Mouse (Mus musculus) forebrain, embryonic 12.5 days (tissue): ENCODE measurements around the gene Tmem156. TPM values are rescaled to one million over a fixed set of nuclear protein-coding genes. Genes with fewer than 3 reads are reported as not detected.

Experiments
- ATAC-seq: fragments of 200-750 bp; cut with Nextera tagmentation; 2 replicates; pipeline ENCODE4 v1.8.0; 2017; ENCODE audit warnings: moderate TSS enrichment; ENCODE audit not compliant: low FRiP score
- H3K27ac ChIP-seq: fragments of 300-500 bp; sonication (generic); 2 replicates; pipeline ENCODE4 v1.5.1; 2016; ENCODE audit warnings: mild to moderate bottlenecking
- H3K27me3 ChIP-seq: fragments of 300-500 bp; sonication (generic); 2 replicates; pipeline ENCODE4 v1.6.1; 2016; ENCODE audit warnings: mild to moderate bottlenecking
- H3K36me3 ChIP-seq: fragments of 300-500 bp; sonication (generic); replicated peaks from 2 replicates; pipeline ENCODE4 v1.6.1; 2016; ENCODE audit warnings: mild to moderate bottlenecking
- H3K4me1 ChIP-seq: fragments of 300-500 bp; sonication (generic); 2 replicates; pipeline ENCODE4 v1.6.1; 2016
- H3K4me2 ChIP-seq: fragments of 300-500 bp; sonication (generic); 2 replicates; pipeline ENCODE4 v1.6.1; 2016; ENCODE audit warnings: mild to moderate bottlenecking, moderate library complexity
- H3K4me3 ChIP-seq: fragments of 300-500 bp; sonication (generic); replicated peaks from 2 replicates; pipeline ENCODE4 v1.5.1; 2016; ENCODE audit warnings: mild to moderate bottlenecking
- H3K9ac ChIP-seq: fragments of 300-500 bp; sonication (generic); 2 replicates; pipeline ENCODE4 v1.6.1; 2016; ENCODE audit warnings: mild to moderate bottlenecking
- H3K9me3 ChIP-seq: fragments of 300-500 bp; sonication (generic); 2 replicates; pipeline ENCODE4 v1.6.1; 2016
- WGBS: fragments of 180-500 bp; shearing (Covaris S2); methylation state at CpG from one replicate; pipeline ENCODE4 v1.1.7; 2016; 5-methylcytosine and 5-hydroxymethylcytosine counted together
- polyA plus RNA-seq: library from polyadenylated mRNA; unstranded; fragments of >200 nt; fragmentation: Nextera tagmentation; extraction: Ambion mirVana; gene quantifications from 2 replicates; pipeline ENCODE4 v1.2.1, GENCODE M21; 2016

Tmem156 gene
- polyA plus RNA-seq, 1 experiment from 2014 or later, result not detected

DNA sequence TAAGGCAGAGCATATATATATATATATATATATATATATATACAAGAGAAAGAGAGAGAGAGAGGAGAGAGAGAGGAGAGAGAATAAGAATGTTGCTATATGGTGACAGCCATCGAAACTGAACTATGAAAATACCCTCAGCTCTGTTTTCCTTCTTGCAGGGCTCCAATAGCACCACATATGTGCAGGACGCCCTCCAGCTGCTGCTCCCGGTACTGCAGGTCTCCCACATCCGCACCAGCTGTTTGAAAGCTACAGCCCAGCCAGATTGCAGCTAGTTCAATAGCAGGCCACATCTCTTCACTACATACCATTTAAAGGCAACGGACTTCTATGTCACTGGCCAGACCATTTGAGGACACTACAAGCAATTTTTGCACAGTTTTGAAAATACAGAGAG lies 51.5 kb downstream of the Tmem156 start:
- 59% methylated on average over 5 of the region's 5 CpGs for WGBS
- ATAC-seq, result no peak
- Histone ChIP-seq H3K9me3 (no peaks in the 10 kb centered on the region), H3K36me3 (no peaks in the 10 kb centered on the region), H3K4me1 (peaks cover 7% of the 10 kb centered on the region), H3K4me2 (no peak overlapping the region), H3K27ac (no peak overlapping the region), H3K27me3 (no peaks in the 10 kb centered on the region), H3K4me3 (no peak overlapping the region), H3K9ac (no peak overlapping the region)

- Histone ChIP-seq H3K27me3 (no peaks in the 10 kb centered on the region), H3K4me2 (no peak overlapping the region), H3K4me3 (no peak overlapping the region), H3K4me1 (peaks cover 7% of the 10 kb centered on the region), H3K9me3 (no peaks in the 10 kb centered on the region), H3K9ac (no peak overlapping the region), H3K36me3 (no peaks in the 10 kb centered on the region), H3K27ac (no peak overlapping the region)
- ATAC-seq, result no peak
- WGBS, result 75% methylated on average over 11 of the region's 11 CpGs
Observed at GRCm38 (mm10) chr5:65038811-65039571, 52.9 kb downstream of the Tmem156 start.

GRCm38 (mm10) chr5:65038305-65038704 lies 53.6 kb downstream of the Tmem156 start:
- ATAC-seq, result no peak
- H3K27ac ChIP-seq, result no peak overlapping the region
- peaks cover 7% of the 10 kb centered on the region for H3K4me1 ChIP-seq
- no peaks in the 10 kb centered on the region for H3K9me3 ChIP-seq
- WGBS, result 83% methylated on average over 9 of the region's 9 CpGs
- H3K27me3 ChIP-seq, result no peaks in the 10 kb centered on the region
- no peaks in the 10 kb centered on the region for H3K36me3 ChIP-seq
- H3K4me2 ChIP-seq, result no peak overlapping the region
- H3K9ac ChIP-seq, result no peak overlapping the region
- H3K4me3 ChIP-seq, result no peak overlapping the region

DNA sequence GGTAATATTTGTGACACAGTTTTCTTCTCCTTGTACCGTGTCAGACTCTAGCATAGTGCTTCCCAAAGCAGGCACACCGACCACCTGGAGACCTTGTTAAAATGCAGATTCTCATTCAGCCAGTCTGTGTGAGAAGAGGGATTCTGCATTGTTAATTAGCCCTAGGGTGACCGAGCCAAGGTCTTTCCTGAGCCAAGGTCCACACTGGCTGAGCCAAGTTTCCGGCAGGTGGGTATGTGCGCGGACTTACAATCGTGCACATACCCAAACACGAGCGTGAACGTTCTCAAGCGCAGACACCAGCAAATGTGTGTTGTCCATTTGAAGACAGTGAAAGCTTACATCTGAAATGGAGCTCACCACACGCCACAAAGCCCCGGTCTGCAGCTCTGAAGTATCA lies 55.3 kb downstream of the Tmem156 start:
- H3K9me3 ChIP-seq, result no peaks in the 10 kb centered on the region
- ATAC-seq, result no peak
- H3K4me3 ChIP-seq, result no peak overlapping the region
- no peak overlapping the region for H3K4me2 ChIP-seq
- H3K27ac ChIP-seq, result no peak overlapping the region
- no peaks in the 10 kb centered on the region for H3K36me3 ChIP-seq
- H3K9ac ChIP-seq, result no peak overlapping the region
- H3K27me3 ChIP-seq, result no peaks in the 10 kb centered on the region
- 55% methylated on average over 13 of the region's 13 CpGs for WGBS
- peaks cover 7% of the 10 kb centered on the region for H3K4me1 ChIP-seq

DNA sequence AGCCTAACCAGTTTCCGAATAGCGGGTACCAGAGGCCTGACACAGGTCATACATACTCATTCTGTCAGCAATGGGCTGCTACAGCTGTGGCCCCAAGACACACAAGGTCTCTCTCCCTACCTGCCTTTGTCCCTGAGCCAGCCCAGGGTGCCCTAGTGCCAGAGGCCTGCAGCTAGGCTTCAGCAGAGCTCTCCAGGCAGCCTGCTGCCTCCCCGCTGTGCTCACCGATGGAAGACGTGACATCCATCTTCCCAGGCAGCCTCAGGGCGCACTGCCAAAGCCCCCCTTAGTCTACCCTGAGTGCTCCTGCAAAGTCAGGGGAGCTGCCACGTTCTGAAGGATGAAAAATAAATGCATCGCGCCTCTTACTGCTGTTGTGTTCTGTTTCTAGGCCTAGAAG lies 63.9 kb downstream of the Tmem156 start:
- Histone ChIP-seq H3K27ac (peak overlapping the region; percentile 59), H3K27me3 (no peaks in the 10 kb centered on the region), H3K4me3 (no peak overlapping the region), H3K9me3 (no peaks in the 10 kb centered on the region), H3K36me3 (no peaks in the 10 kb centered on the region), H3K4me1 (peaks cover 10% of the 10 kb centered on the region), H3K4me2 (no peak overlapping the region), H3K9ac (no peak overlapping the region)
- ATAC-seq, result peak; percentile 58; the same call in 1 of the 2 replicates
- 44% methylated on average over 9 of the region's 9 CpGs for WGBS

GRCm38 (mm10) chr5:65026776-65027175 lies 65.2 kb downstream of the Tmem156 start:
- no peak overlapping the region for H3K4me3 ChIP-seq
- 84% methylated on average over 9 of the region's 9 CpGs for WGBS
- H3K4me1 ChIP-seq, result peaks cover 10% of the 10 kb centered on the region
- no peaks in the 10 kb centered on the region for H3K9me3 ChIP-seq
- H3K27me3 ChIP-seq, result no peaks in the 10 kb centered on the region
- no peaks in the 10 kb centered on the region for H3K36me3 ChIP-seq
- no peak overlapping the region for H3K27ac ChIP-seq
- H3K9ac ChIP-seq, result no peak overlapping the region
- no peak for ATAC-seq
- no peak overlapping the region for H3K4me2 ChIP-seq

- Histone ChIP-seq H3K4me3 (no peak overlapping the region), H3K27ac (no peak overlapping the region), H3K4me2 (no peak overlapping the region), H3K9me3 (no peaks in the 10 kb centered on the region), H3K36me3 (no peaks in the 10 kb centered on the region), H3K27me3 (no peaks in the 10 kb centered on the region), H3K9ac (no peak overlapping the region), H3K4me1 (peaks cover 10% of the 10 kb centered on the region)
- ATAC-seq, result no peak
- WGBS, result 74% methylated on average over 6 of the region's 6 CpGs
Observed at GRCm38 (mm10) chr5:65025916-65026315, 66.0 kb downstream of the Tmem156 start.

GRCm38 (mm10) chr5:65024641-65025040 lies 67.3 kb downstream of the Tmem156 start:
- no peak for ATAC-seq
- no peaks in the 10 kb centered on the region for H3K36me3 ChIP-seq
- peaks cover 10% of the 10 kb centered on the region for H3K4me1 ChIP-seq
- no peak overlapping the region for H3K27ac ChIP-seq
- H3K4me2 ChIP-seq, result no peak overlapping the region
- H3K27me3 ChIP-seq, result no peaks in the 10 kb centered on the region
- WGBS, result 89% methylated on average over 2 of the region's 2 CpGs
- H3K9ac ChIP-seq, result no peak overlapping the region
- no peaks in the 10 kb centered on the region for H3K9me3 ChIP-seq
- no peak overlapping the region for H3K4me3 ChIP-seq

DNA sequence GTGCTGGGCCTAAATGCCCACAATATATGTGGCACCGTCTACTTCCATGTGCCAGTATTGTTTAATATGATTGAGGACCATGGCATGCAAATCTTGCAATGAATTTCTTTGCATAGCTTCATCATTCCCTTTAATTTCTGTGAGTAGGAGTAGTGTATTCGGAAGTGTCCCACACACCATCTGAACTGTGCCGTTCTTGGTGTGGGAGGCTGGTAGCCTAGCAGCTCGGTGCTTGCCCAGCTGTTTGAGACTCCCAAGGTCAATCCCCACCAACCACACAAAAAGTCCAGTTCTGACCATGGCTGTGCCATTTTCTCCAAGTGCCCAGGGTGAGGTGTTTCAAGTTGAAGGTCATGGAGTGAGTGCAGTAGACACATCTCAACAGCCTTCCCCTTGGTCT lies 69.9 kb downstream of the Tmem156 start:
- Histone ChIP-seq H3K9me3 (no peaks in the 10 kb centered on the region), H3K27ac (no peak overlapping the region), H3K4me3 (no peak overlapping the region), H3K4me1 (peaks cover 1% of the 10 kb centered on the region; the same call in 1 of the 2 replicates), H3K4me2 (no peak overlapping the region), H3K27me3 (no peaks in the 10 kb centered on the region), H3K9ac (no peak overlapping the region), H3K36me3 (no peaks in the 10 kb centered on the region)
- WGBS, result 96% methylated on average over 4 of the region's 4 CpGs
- no peak for ATAC-seq

- WGBS, result 70% methylated on average over 7 of the region's 7 CpGs
- H3K9me3 ChIP-seq, result no peaks in the 10 kb centered on the region
- no peak overlapping the region for H3K9ac ChIP-seq
- ATAC-seq, result no peak
- no peaks in the 10 kb centered on the region for H3K36me3 ChIP-seq
- H3K27ac ChIP-seq, result no peak overlapping the region
- H3K4me1 ChIP-seq, result no peaks in the 10 kb centered on the region
- H3K4me2 ChIP-seq, result no peak overlapping the region
- no peaks in the 10 kb centered on the region for H3K27me3 ChIP-seq
- H3K4me3 ChIP-seq, result no peak overlapping the region
Observed at GRCm38 (mm10) chr5:65019823-65020222, 72.1 kb downstream of the Tmem156 start.

GRCm38 (mm10) chr5:65019109-65019508 lies 72.8 kb downstream of the Tmem156 start:
- Histone ChIP-seq H3K9ac (no peak overlapping the region), H3K27ac (no peak overlapping the region), H3K27me3 (no peaks in the 10 kb centered on the region), H3K36me3 (no peaks in the 10 kb centered on the region), H3K4me2 (no peak overlapping the region), H3K9me3 (no peaks in the 10 kb centered on the region), H3K4me3 (no peak overlapping the region), H3K4me1 (no peaks in the 10 kb centered on the region)
- WGBS, result 86% methylated on average over 8 of the region's 8 CpGs
- ATAC-seq, result no peak

DNA sequence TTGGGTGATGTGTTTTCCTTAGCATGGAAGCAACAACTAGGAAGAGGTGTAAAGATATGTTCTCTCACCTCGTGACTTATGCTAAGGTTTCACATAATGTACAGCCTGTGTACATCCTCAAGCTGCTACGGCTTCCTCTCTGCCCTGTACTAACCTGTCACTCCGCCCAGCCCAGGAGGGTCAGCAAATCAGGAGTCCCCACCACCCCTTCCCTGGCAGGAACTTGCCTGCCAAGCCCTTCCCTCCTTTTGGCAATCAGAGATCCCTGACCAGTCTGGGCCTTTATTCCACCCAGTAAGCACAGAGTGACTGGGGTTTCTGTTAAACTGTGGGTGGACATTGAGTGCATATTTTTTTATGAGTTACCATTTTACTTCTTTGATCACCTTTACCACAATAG lies 76.4 kb downstream of the Tmem156 start:
- Histone ChIP-seq H3K27ac (no peak overlapping the region), H3K36me3 (0 out of 2 replicates have a peak, but pooled peaks cover 1% of the 10 kb centered on the region), H3K4me2 (no peak overlapping the region), H3K4me3 (no peak overlapping the region), H3K9me3 (no peaks in the 10 kb centered on the region), H3K27me3 (no peaks in the 10 kb centered on the region), H3K9ac (no peak overlapping the region), H3K4me1 (0 out of 2 replicates have a peak, but pooled peaks cover 3% of the 10 kb centered on the region)
- 89% methylated on average over 3 of the region's 3 CpGs for WGBS
- no peak for ATAC-seq

DNA sequence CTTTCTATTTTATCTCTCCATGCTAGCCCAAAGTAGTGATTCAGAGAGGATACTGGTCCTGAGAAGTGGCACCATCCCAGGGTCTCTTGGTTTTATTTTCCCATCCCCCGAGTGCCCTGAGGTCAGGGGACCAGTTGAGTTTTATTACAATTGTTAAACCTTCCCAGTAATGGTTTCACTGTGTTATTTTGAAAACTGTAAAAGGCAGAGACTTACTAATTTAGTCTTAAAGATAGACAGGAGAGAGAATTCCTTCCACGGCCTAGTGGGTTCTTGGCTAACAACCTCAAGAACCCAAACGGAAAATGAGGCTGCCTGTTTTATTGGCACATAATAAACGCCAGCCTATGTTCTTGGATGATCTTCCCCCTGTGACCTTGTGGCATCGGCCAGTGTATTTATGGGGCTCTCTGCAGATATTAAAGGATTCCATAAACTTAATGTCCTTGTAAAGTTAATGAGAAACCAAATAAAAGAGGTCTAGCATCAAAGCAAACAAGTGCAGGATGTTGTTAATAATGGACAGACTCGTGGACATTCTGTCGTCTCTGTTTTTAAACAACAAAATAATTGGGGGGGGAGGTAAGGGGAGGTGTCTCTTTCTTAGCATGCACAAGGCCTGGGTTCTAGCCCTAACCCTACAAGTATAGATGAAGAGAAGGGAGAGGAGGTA lies 79.9 kb downstream of the Tmem156 start:
- Histone ChIP-seq H3K27ac (no peak overlapping the region), H3K36me3 (0 out of 2 replicates have a peak, but pooled peaks cover 3% of the 10 kb centered on the region), H3K4me2 (no peak overlapping the region), H3K4me3 (no peak overlapping the region), H3K4me1 (0 out of 2 replicates have a peak, but pooled peaks cover 3% of the 10 kb centered on the region), H3K9ac (no peak overlapping the region), H3K27me3 (no peaks in the 10 kb centered on the region), H3K9me3 (no peaks in the 10 kb centered on the region)
- WGBS, result 77% methylated on average over 7 of the region's 7 CpGs
- no peak for ATAC-seq
